12 mouse cellular contexts compared by ENCODE assay signal in the genomic region with DNA sequence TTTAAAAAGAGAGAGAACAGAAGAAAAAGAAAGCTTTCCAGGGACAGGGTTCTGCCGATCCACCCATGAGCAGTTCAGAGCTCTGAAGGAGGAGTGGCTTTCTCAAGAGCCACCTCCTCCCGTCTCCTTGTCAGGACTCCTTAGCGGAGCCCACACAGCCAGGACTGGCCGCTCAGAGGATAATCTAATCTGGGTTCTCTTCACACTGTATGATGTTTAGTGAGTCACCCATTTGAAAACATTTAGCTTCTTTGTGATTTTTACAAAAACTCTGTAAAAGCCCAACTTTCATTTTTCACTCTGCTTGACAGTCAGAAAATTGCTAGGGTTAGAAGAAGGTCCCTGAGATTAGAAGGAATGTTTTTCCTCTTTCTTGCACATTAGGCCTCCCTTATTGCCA.
DNase-seq lines count a peak whose midpoint lies in the region; ATAC-seq and TF ChIP-seq lines count a peak whose summit lies in the region.
"Had no signal": no experiment of that assay in that cellular context is flagged by ENCODE, and none has a peak within 500 bp of the region (broad histone marks: within the 10 kb centered on the region; RNA-seq: fewer than 3 reads in every experiment).

No protein-coding gene starts in this region.

- H3K4me2 ChIP-seq in forebrain, embryonic 13.5 days = no peak overlapping the region
- H3K4me2 ChIP-seq in kidney, embryonic 15.5 days = 0 out of 2 replicates have a peak overlapping the region, but pooled peaks have one; percentile 0
- no peak overlapping the region for H3K4me2 ChIP-seq in stomach, postnatal 0 days (replicated peaks; ENCODE audit: low read depth)

- WGBS in forebrain, embryonic 13.5 days = 37% methylated on average over 4 of the region's 4 CpGs
- 58% methylated on average over 4 of the region's 4 CpGs for WGBS in forebrain, embryonic 10.5 days
- WGBS in kidney, embryonic 15.5 days = 24% methylated on average over 4 of the region's 4 CpGs
- WGBS in stomach, postnatal 0 days = 19% methylated on average over 4 of the region's 4 CpGs

- no peak overlapping the region for H3K9ac ChIP-seq in forebrain, embryonic 13.5 days
- H3K9ac ChIP-seq in kidney, embryonic 15.5 days = no peak overlapping the region
- H3K9ac ChIP-seq in stomach, postnatal 0 days (ENCODE audit: low read length) = no peak overlapping the region
- H3K9ac ChIP-seq: neural tube, embryonic 12.5 days had no signal

- ATAC-seq in forebrain, embryonic 13.5 days = no peak
- ATAC-seq in kidney, embryonic 15.5 days (replicated peaks; ENCODE audit: low FRiP score) = no peak
- peak; percentile 77 for ATAC-seq in stomach, postnatal 0 days (ENCODE audit: low FRiP score, low TSS enrichment)

- no peaks in the 10 kb centered on the region; the same call in 1 of the 2 replicates for H3K27me3 ChIP-seq in forebrain, embryonic 13.5 days
- H3K27me3 ChIP-seq in forebrain, embryonic 10.5 days (ENCODE audit: poor library complexity, severe bottlenecking) = no peaks in the 10 kb centered on the region
- H3K27me3 ChIP-seq in kidney, embryonic 15.5 days = no peaks in the 10 kb centered on the region
- no peaks in the 10 kb centered on the region for H3K27me3 ChIP-seq in stomach, postnatal 0 days (ENCODE audit: control insufficient read depth, insufficient read depth, low read length)
- H3K27me3 ChIP-seq: neural tube, embryonic 12.5 days had no signal

- DNase-seq in forebrain, embryonic 10.5 days (ENCODE audit: extremely low spot score, low spot score) = no peak
- DNase-seq in kidney, postnatal 36 days = no peak
- DNase-seq in testis, postnatal 10 days (ENCODE audit: low spot score) = peak; percentile 36
- DNase-seq in testis, postnatal 14 days (ENCODE audit: low spot score) = no peak
- peak; percentile 31 for DNase-seq in stomach, postnatal 0 days (ENCODE audit: low spot score)
- no peak for DNase-seq in layer of hippocampus, adult 8-10 months (ENCODE audit: low spot score in 2 of 2)
- DNase-seq: cerebellum, postnatal 36 days; gastrocnemius, postnatal 36 days; kidney, adult 11 months had no signal

- H3K9me3 ChIP-seq in forebrain, embryonic 13.5 days (replicated peaks) = no peaks in the 10 kb centered on the region
- H3K9me3 ChIP-seq in forebrain, embryonic 10.5 days = no peaks in the 10 kb centered on the region
- no peaks in the 10 kb centered on the region for H3K9me3 ChIP-seq in kidney, embryonic 15.5 days (replicated peaks)
- H3K9me3 ChIP-seq in stomach, postnatal 0 days (ENCODE audit: control insufficient read depth, low read length) = no peaks in the 10 kb centered on the region
- H3K9me3 ChIP-seq: neural tube, embryonic 12.5 days had no signal

- no peak for TF ChIP-seq CTCF in stomach, postnatal 0 days (IDR thresholded peaks at IDR 0.05; ENCODE audit: low read depth)

- TF ChIP-seq EP300 in stomach, postnatal 0 days (optimal IDR thresholded peaks at IDR 0.05) = no peak

- H3K4me3 ChIP-seq in forebrain, embryonic 13.5 days = no peak overlapping the region
- no peak overlapping the region for H3K4me3 ChIP-seq in forebrain, embryonic 10.5 days
- H3K4me3 ChIP-seq in kidney, embryonic 15.5 days (replicated peaks) = no peak overlapping the region
- H3K4me3 ChIP-seq in stomach, postnatal 0 days (ENCODE audit: low read depth, low read length) = no peak overlapping the region
- H3K4me3 ChIP-seq: neural tube, embryonic 12.5 days had no signal

- H3K36me3 ChIP-seq in forebrain, embryonic 13.5 days (ENCODE audit: poor library complexity, severe bottlenecking) = no peaks in the 10 kb centered on the region
- H3K36me3 ChIP-seq in forebrain, embryonic 10.5 days (replicated peaks) = no peaks in the 10 kb centered on the region
- no peaks in the 10 kb centered on the region for H3K36me3 ChIP-seq in kidney, embryonic 15.5 days
- H3K36me3 ChIP-seq in stomach, postnatal 0 days (ENCODE audit: control insufficient read depth, insufficient read depth, low read length) = no peaks in the 10 kb centered on the region
- H3K36me3 ChIP-seq: neural tube, embryonic 12.5 days had no signal

- H3K4me1 ChIP-seq in forebrain, embryonic 13.5 days = peaks cover 28% of the 10 kb centered on the region
- H3K4me1 ChIP-seq in forebrain, embryonic 10.5 days = peaks cover 53% of the 10 kb centered on the region
- peaks cover 26% of the 10 kb centered on the region for H3K4me1 ChIP-seq in kidney, embryonic 15.5 days
- no peaks in the 10 kb centered on the region for H3K4me1 ChIP-seq in stomach, postnatal 0 days (replicated peaks; ENCODE audit: control insufficient read depth, insufficient read depth)

- peak overlapping the region; percentile 97 for H3K27ac ChIP-seq in forebrain, embryonic 13.5 days
- no peak overlapping the region for H3K27ac ChIP-seq in forebrain, embryonic 10.5 days
- H3K27ac ChIP-seq in kidney, embryonic 15.5 days = peak overlapping the region; percentile 7; the same call in 1 of the 2 replicates
- no peak overlapping the region for H3K27ac ChIP-seq in stomach, postnatal 0 days (replicated peaks)

Comparison
In these comparisons a context has a peak if more than half of its experiments do, and no peak if none do; other contexts are left out.
1. H3K27ac ChIP-seq: peak in forebrain, embryonic 13.5 days (single experiment) and kidney, embryonic 15.5 days (single experiment); none in forebrain, embryonic 10.5 days (single experiment) and stomach, postnatal 0 days (single experiment).
2. DNase-seq: peak in testis, postnatal 10 days (single experiment) and stomach, postnatal 0 days (single experiment); none in forebrain, embryonic 10.5 days (single experiment), kidney, postnatal 36 days (0 of 2), testis, postnatal 14 days (single experiment) and layer of hippocampus, adult 8-10 months (0 of 2).